Mouse (Mus musculus): ENCODE measurements around the gene Pde2a. TPM values are rescaled to one million over a fixed set of nuclear protein-coding genes. Genes with fewer than 3 reads are reported as not detected.
A peak's percentile ranks its signal among the peaks of the same experiment; 100 is the strongest.

Gene Pde2a
- polyA plus RNA-seq, 1 experiment from 2014 or later: 11.5 TPM

GRCm38 (mm10) chr7:101384931-101385330 is 36.6 kb upstream of the Pde2a start:
- no peak overlapping the region for H3K4me3 ChIP-seq
- no peak for ATAC-seq (ENCODE audit: extremely low read depth, insufficient number of reproducible peaks, low FRiP score, low TSS enrichment)
- no peaks in the 10 kb centered on the region for H3K9me3 ChIP-seq
- peaks cover 23% of the 10 kb centered on the region for H3K36me3 ChIP-seq
- H3K4me2 ChIP-seq: no peak overlapping the region
- 64% methylated on average over 10 of the region's 10 CpGs for WGBS
- 0 out of 2 replicates have a peak overlapping the region, but pooled peaks have one; percentile 17 for H3K27ac ChIP-seq (replicated peaks)
- H3K4me1 ChIP-seq: peaks cover 44% of the 10 kb centered on the region
- H3K27me3 ChIP-seq (replicated peaks): 0 out of 2 replicates have a peak, but pooled peaks cover 4% of the 10 kb centered on the region
- H3K9ac ChIP-seq: peak overlapping the region; percentile 54; the same call in 1 of the 2 replicates

GRCm38 (mm10) chr7:101385331-101385733 is 36.2 kb upstream of the Pde2a start:
- peak overlapping the region; percentile 31; the same call in 1 of the 2 replicates for H3K27ac ChIP-seq (replicated peaks)
- no peaks in the 10 kb centered on the region for H3K9me3 ChIP-seq
- WGBS: 47% methylated on average over 6 of the region's 6 CpGs
- 0 out of 2 replicates have a peak, but pooled peaks cover 4% of the 10 kb centered on the region for H3K27me3 ChIP-seq (replicated peaks)
- peak overlapping the region; percentile 28; the same call in 1 of the 2 replicates for H3K4me2 ChIP-seq
- H3K36me3 ChIP-seq: peaks cover 23% of the 10 kb centered on the region
- H3K9ac ChIP-seq: peak overlapping the region; percentile 48; the same call in 1 of the 2 replicates
- no peak overlapping the region for H3K4me3 ChIP-seq
- ATAC-seq (ENCODE audit: extremely low read depth, insufficient number of reproducible peaks, low FRiP score, low TSS enrichment): no peak
- peaks cover 47% of the 10 kb centered on the region for H3K4me1 ChIP-seq

- 48% methylated on average over 10 of the region's 10 CpGs for WGBS
- peak overlapping the region; percentile 28 for H3K4me2 ChIP-seq
- 0 out of 2 replicates have a peak, but pooled peaks cover 4% of the 10 kb centered on the region for H3K27me3 ChIP-seq (replicated peaks)
- H3K36me3 ChIP-seq: peaks cover 23% of the 10 kb centered on the region
- 0 out of 2 replicates have a peak overlapping the region, but pooled peaks have one; percentile 31 for H3K27ac ChIP-seq (replicated peaks)
- H3K4me3 ChIP-seq: no peak overlapping the region
- peak overlapping the region; percentile 48; the same call in 1 of the 2 replicates for H3K9ac ChIP-seq
- ATAC-seq (ENCODE audit: extremely low read depth, insufficient number of reproducible peaks, low FRiP score, low TSS enrichment): no peak
- H3K4me1 ChIP-seq: peaks cover 53% of the 10 kb centered on the region
- no peaks in the 10 kb centered on the region for H3K9me3 ChIP-seq
Measured at GRCm38 (mm10) chr7:101385866-101386452, 35.5 kb upstream of the Pde2a start.

- Histone ChIP-seq H3K9ac (no peak overlapping the region), H3K4me2 (no peak overlapping the region), H3K4me1 (peaks cover 80% of the 10 kb centered on the region), H3K27ac (replicated peaks) (0 out of 2 replicates have a peak overlapping the region, but pooled peaks have one; percentile 37), H3K36me3 (peaks cover 23% of the 10 kb centered on the region), H3K4me3 (no peak overlapping the region), H3K27me3 (replicated peaks) (0 out of 2 replicates have a peak, but pooled peaks cover 4% of the 10 kb centered on the region), H3K9me3 (no peaks in the 10 kb centered on the region)
- 28% methylated on average over 6 of the region's 6 CpGs for WGBS
- no peak for ATAC-seq (ENCODE audit: extremely low read depth, insufficient number of reproducible peaks, low FRiP score, low TSS enrichment)
Measured at GRCm38 (mm10) chr7:101389256-101389655, 32.2 kb upstream of the Pde2a start.

- H3K27ac ChIP-seq (replicated peaks): peak overlapping the region; percentile 86
- H3K9me3 ChIP-seq: no peaks in the 10 kb centered on the region
- H3K27me3 ChIP-seq (replicated peaks): 0 out of 2 replicates have a peak, but pooled peaks cover 4% of the 10 kb centered on the region
- no peak overlapping the region for H3K4me3 ChIP-seq
- ATAC-seq (ENCODE audit: extremely low read depth, insufficient number of reproducible peaks, low FRiP score, low TSS enrichment): no peak
- H3K36me3 ChIP-seq: peaks cover 31% of the 10 kb centered on the region
- peak overlapping the region; percentile 3 for H3K9ac ChIP-seq
- H3K4me1 ChIP-seq: peaks cover 71% of the 10 kb centered on the region
- WGBS: 70% methylated on average over 4 of the region's 4 CpGs
- H3K4me2 ChIP-seq: no peak overlapping the region
Measured at GRCm38 (mm10) chr7:101391909-101392479, 29.5 kb upstream of the Pde2a start.

- Histone ChIP-seq H3K4me1 (peaks cover 74% of the 10 kb centered on the region), H3K9ac (peak overlapping the region; percentile 3), H3K27me3 (replicated peaks) (0 out of 2 replicates have a peak, but pooled peaks cover 4% of the 10 kb centered on the region), H3K4me3 (no peak overlapping the region), H3K27ac (replicated peaks) (peak overlapping the region; percentile 86), H3K36me3 (peaks cover 33% of the 10 kb centered on the region), H3K9me3 (no peaks in the 10 kb centered on the region), H3K4me2 (no peak overlapping the region)
- 26% methylated on average over 4 of the region's 4 CpGs for WGBS
- ATAC-seq (ENCODE audit: extremely low read depth, insufficient number of reproducible peaks, low FRiP score, low TSS enrichment): no peak
Measured at GRCm38 (mm10) chr7:101393015-101393414, 28.5 kb upstream of the Pde2a start.

- Histone ChIP-seq H3K4me2 (peak overlapping the region; percentile 61), H3K4me1 (peaks cover 70% of the 10 kb centered on the region), H3K9ac (peak overlapping the region; percentile 73), H3K27ac (replicated peaks) (peak overlapping the region; percentile 86), H3K4me3 (peak overlapping the region; percentile 41), H3K9me3 (no peaks in the 10 kb centered on the region), H3K36me3 (peaks cover 33% of the 10 kb centered on the region), H3K27me3 (replicated peaks) (no peaks in the 10 kb centered on the region)
- peak; percentile 44; the same call in 1 of the 2 replicates for ATAC-seq (ENCODE audit: extremely low read depth, insufficient number of reproducible peaks, low FRiP score, low TSS enrichment)
- 39% methylated on average over 8 of the region's 8 CpGs for WGBS
Measured at GRCm38 (mm10) chr7:101393694-101394504, 27.6 kb upstream of the Pde2a start.

GRCm38 (mm10) chr7:101394569-101394968 is 26.9 kb upstream of the Pde2a start:
- Histone ChIP-seq H3K27ac (replicated peaks) (peak overlapping the region; percentile 86), H3K9me3 (no peaks in the 10 kb centered on the region), H3K27me3 (replicated peaks) (no peaks in the 10 kb centered on the region), H3K4me2 (peak overlapping the region; percentile 61), H3K4me3 (peak overlapping the region; percentile 41), H3K36me3 (peaks cover 37% of the 10 kb centered on the region), H3K9ac (peak overlapping the region; percentile 73), H3K4me1 (peaks cover 64% of the 10 kb centered on the region)
- 67% methylated on average over 3 of the region's 3 CpGs for WGBS
- no peak for ATAC-seq (ENCODE audit: extremely low read depth, insufficient number of reproducible peaks, low FRiP score, low TSS enrichment)

- Histone ChIP-seq H3K9ac (peak overlapping the region; percentile 73; the same call in 1 of the 2 replicates), H3K27me3 (replicated peaks) (no peaks in the 10 kb centered on the region), H3K9me3 (no peaks in the 10 kb centered on the region), H3K36me3 (peaks cover 45% of the 10 kb centered on the region), H3K4me2 (peak overlapping the region; percentile 61), H3K27ac (replicated peaks) (0 out of 2 replicates have a peak overlapping the region, but pooled peaks have one; percentile 86), H3K4me3 (peak overlapping the region; percentile 41), H3K4me1 (peaks cover 55% of the 10 kb centered on the region)
- no peak for ATAC-seq (ENCODE audit: extremely low read depth, insufficient number of reproducible peaks, low FRiP score, low TSS enrichment)
- WGBS: 81% methylated on average over 2 of the region's 2 CpGs
Measured at GRCm38 (mm10) chr7:101395471-101395870, 26.0 kb upstream of the Pde2a start.

GRCm38 (mm10) chr7:101397175-101397574 is 24.3 kb upstream of the Pde2a start:
- Histone ChIP-seq H3K4me1 (peaks cover 38% of the 10 kb centered on the region), H3K4me3 (no peak overlapping the region)
- 76% methylated on average over 4 of the region's 4 CpGs for WGBS

GRCm38 (mm10) chr7:101401510-101401909 is 20.0 kb upstream of the Pde2a start:
- Histone ChIP-seq H3K36me3 (peaks cover 83% of the 10 kb centered on the region), H3K4me1 (peaks cover 31% of the 10 kb centered on the region), H3K27ac (replicated peaks) (no peak overlapping the region), H3K9me3 (no peaks in the 10 kb centered on the region), H3K4me2 (no peak overlapping the region), H3K9ac (no peak overlapping the region), H3K4me3 (no peak overlapping the region), H3K27me3 (replicated peaks) (no peaks in the 10 kb centered on the region)
- ATAC-seq (ENCODE audit: extremely low read depth, insufficient number of reproducible peaks, low FRiP score, low TSS enrichment): no peak
- 79% methylated on average over 7 of the region's 7 CpGs for WGBS

More at GRCm38 (mm10) chr7:101397175-101397574, 24.3 kb upstream of the Pde2a start:
- Histone ChIP-seq H3K9me3 (no peaks in the 10 kb centered on the region), H3K9ac (no peak overlapping the region), H3K27ac (replicated peaks) (no peak overlapping the region), H3K4me2 (no peak overlapping the region), H3K36me3 (peaks cover 62% of the 10 kb centered on the region), H3K27me3 (replicated peaks) (no peaks in the 10 kb centered on the region)
- ATAC-seq (ENCODE audit: extremely low read depth, insufficient number of reproducible peaks, low FRiP score, low TSS enrichment): no peak

Data from heart, embryonic 13.5 days (tissue).